Mouse (Mus musculus): ENCODE data around the gene Tanc1. TPM values are rescaled to one million over a fixed set of nuclear protein-coding genes. Genes with fewer than 3 reads are reported as not detected.

Gene Tanc1
- polyA plus RNA-seq, 2 experiments = 1.1 to 1.3 TPM

DNA sequence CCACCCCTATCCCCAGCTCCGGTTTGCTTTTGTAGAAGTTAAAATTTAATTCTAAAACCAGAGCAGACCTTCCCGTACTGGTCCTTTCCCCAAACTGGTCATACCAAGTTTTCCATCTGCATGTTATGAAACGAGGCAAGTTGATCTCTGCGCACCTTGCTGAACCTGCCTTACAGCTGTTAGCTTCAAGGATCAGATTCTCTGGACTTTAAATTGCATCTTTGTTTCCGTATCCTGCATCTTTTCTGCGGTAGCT is 172.7 kb downstream of the Tanc1 start:
- Histone ChIP-seq H3K36me3 (replicated peaks; ENCODE audit: control insufficient read depth, insufficient read depth, low read depth) (no peaks in the 10 kb centered on the region), H3K4me2 (ENCODE audit: low read depth) (no peak overlapping the region), H3K9ac (replicated peaks) (no peak overlapping the region), H3K4me1 (replicated peaks; ENCODE audit: control insufficient read depth in 2 of 2, insufficient read depth in 2 of 2, low read length in 1 of 2) (peaks cover 0 to 2% of the 10 kb centered on the region in 2 experiments; a peak in 1 of 4 replicates), H3K27ac (no peak overlapping the region), H3K9me3 (ENCODE audit: control insufficient read depth, low read length) (no peaks in the 10 kb centered on the region), H3K27me3 (ENCODE audit: control insufficient read depth, insufficient read depth, low read length) (no peaks in the 10 kb centered on the region), H3K4me3 (ENCODE audit: insufficient read depth in 1 of 2, low read depth in 2 of 2, low read length in 2 of 2) (no peak overlapping the region)
- no peak for ATAC-seq (ENCODE audit: insufficient read depth)
- TF ChIP-seq CTCF (IDR thresholded peaks at IDR 0.05; ENCODE audit: low read depth) = no peak
- no peak for TF ChIP-seq EP300 (IDR thresholded peaks at IDR 0.05; ENCODE audit: low read depth)
- no peak for DNase-seq (ENCODE audit: low read depth in 3 of 3, low spot score in 3 of 3)
- WGBS (ENCODE audit: insufficient replicate concordance) = 72% methylated on average over 6 of the region's 6 CpGs

DNA sequence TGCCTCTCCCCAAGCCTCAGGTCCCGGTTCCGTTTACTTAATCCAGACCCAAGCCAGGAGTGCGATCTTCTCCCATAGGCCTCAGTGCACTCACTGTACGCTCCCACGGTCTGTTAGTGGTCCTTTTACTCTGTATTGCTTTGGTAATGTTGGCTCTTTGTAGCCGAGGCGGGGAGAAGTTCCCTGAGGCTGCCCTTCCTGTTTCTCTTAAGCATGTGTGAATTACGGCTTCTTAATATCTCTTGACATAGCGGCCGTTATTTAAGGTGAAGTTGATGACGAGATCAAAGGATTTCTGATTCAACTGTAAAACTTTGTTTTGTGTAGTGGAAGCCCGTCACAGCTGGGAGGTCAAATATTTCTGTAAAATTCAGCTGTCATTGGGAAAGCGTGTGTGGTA is 173.8 kb downstream of the Tanc1 start:
- no peak for DNase-seq (ENCODE audit: low read depth in 3 of 3, low spot score in 3 of 3)

DNA sequence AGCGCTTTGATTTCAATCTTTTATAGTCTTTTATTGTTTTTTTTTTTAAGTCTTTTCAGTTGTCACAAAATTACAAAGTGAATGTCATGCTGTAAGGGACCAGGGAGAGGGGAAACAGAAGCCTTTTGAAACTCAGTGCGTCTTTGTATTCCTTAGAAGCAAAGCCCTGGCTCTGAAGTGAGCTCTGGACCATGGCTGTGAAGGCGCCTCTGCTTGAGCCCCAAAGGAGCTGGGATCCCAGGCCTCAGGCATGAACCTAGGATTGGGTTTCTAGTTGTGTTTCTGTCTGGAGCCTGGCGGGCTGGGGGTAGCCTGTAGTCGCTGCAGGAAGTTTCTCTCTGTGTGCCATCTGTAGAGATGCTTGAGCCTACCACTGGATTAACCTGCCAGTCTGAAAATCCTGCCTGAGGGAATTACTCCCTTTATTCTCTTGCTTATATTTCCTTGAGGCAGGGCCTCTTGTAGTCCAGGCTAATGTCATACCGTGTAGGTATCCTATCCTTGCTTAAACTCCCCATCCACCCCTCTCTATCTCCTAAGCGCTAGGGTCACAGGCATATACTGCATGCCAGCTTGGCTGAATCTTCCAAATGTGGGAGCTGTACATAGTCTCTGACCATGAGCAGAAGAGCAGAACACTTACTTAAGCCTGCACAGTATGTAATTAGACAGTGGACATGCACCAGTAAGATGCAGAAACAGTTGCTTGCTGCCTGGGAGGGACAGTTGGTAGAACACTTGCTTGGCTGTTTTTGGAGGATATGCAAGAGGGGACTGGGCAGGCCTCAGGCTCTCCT is 177.1 kb downstream of the Tanc1 start:
- no peak for ATAC-seq (ENCODE audit: insufficient read depth)
- no peak for DNase-seq (ENCODE audit: low read depth in 3 of 3, low spot score in 3 of 3)
- H3K4me2 ChIP-seq (ENCODE audit: low read depth) = no peak overlapping the region
- H3K4me3 ChIP-seq (ENCODE audit: insufficient read depth in 1 of 2, low read depth in 2 of 2, low read length in 2 of 2) = no peak overlapping the region
- no peaks in the 10 kb centered on the region for H3K36me3 ChIP-seq (replicated peaks; ENCODE audit: control insufficient read depth, insufficient read depth, low read depth)
- H3K9ac ChIP-seq (replicated peaks) = no peak overlapping the region
- peaks cover 0 to 4% of the 10 kb centered on the region in 2 experiments; a peak in 2 of 4 replicates for H3K4me1 ChIP-seq (replicated peaks; ENCODE audit: control insufficient read depth in 2 of 2, insufficient read depth in 2 of 2, low read length in 1 of 2)
- no peaks in the 10 kb centered on the region for H3K9me3 ChIP-seq (ENCODE audit: control insufficient read depth, low read length)
- no peak for TF ChIP-seq CTCF (IDR thresholded peaks at IDR 0.05; ENCODE audit: low read depth)
- no peak for TF ChIP-seq EP300 (IDR thresholded peaks at IDR 0.05; ENCODE audit: low read depth)
- WGBS (ENCODE audit: insufficient replicate concordance) = 70% methylated on average over 7 of the region's 7 CpGs
- H3K27me3 ChIP-seq (ENCODE audit: control insufficient read depth, insufficient read depth, low read length) = no peaks in the 10 kb centered on the region
- H3K27ac ChIP-seq = no peak overlapping the region

More for the DNA sequence above, 173.8 kb downstream of the Tanc1 start:
- no peak overlapping the region for H3K4me2 ChIP-seq (ENCODE audit: low read depth)
- no peaks in the 10 kb centered on the region for H3K9me3 ChIP-seq (ENCODE audit: control insufficient read depth, low read length)
- TF ChIP-seq CTCF (IDR thresholded peaks at IDR 0.05; ENCODE audit: low read depth) (no peak), EP300 (IDR thresholded peaks at IDR 0.05; ENCODE audit: low read depth) (no peak)
- H3K9ac ChIP-seq (replicated peaks) = no peak overlapping the region
- H3K4me1 ChIP-seq (replicated peaks; ENCODE audit: control insufficient read depth in 2 of 2, insufficient read depth in 2 of 2, low read length in 1 of 2) = peaks cover 0 to 2% of the 10 kb centered on the region in 2 experiments; a peak in 1 of 4 replicates
- H3K27ac ChIP-seq = no peak overlapping the region
- no peak overlapping the region for H3K4me3 ChIP-seq (ENCODE audit: insufficient read depth in 1 of 2, low read depth in 2 of 2, low read length in 2 of 2)
- H3K27me3 ChIP-seq (ENCODE audit: control insufficient read depth, insufficient read depth, low read length) = no peaks in the 10 kb centered on the region
- WGBS (ENCODE audit: insufficient replicate concordance) = 67% methylated on average over 13 of the region's 13 CpGs
- no peaks in the 10 kb centered on the region for H3K36me3 ChIP-seq (replicated peaks; ENCODE audit: control insufficient read depth, insufficient read depth, low read depth)
- ATAC-seq (ENCODE audit: insufficient read depth) = no peak

DNA sequence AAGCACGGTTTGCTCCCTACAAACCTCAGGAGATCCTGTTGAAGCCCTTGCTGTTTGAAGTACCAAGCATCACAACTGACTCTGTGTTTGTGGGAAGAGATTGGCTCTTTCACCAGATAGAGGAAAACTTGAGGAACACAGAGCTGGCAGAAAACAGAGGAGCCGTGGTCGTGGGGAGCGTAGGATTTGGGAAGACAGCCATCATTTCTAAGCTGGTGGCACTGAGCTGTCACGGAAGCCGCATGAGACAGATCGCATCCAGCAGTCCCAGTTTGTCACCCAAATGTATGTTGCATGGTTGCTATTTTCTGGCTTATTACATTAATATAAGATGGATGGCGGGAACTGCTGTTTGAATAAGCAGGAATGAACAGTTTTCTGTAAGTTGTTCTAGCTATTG is 179.8 kb downstream of the Tanc1 start:
- TF ChIP-seq EP300 (IDR thresholded peaks at IDR 0.05; ENCODE audit: low read depth) = no peak
- no peak for TF ChIP-seq CTCF (IDR thresholded peaks at IDR 0.05; ENCODE audit: low read depth)
- ATAC-seq (ENCODE audit: insufficient read depth) = no peak
- Histone ChIP-seq H3K27ac (no peak overlapping the region), H3K9ac (replicated peaks) (no peak overlapping the region), H3K4me1 (replicated peaks; ENCODE audit: control insufficient read depth in 2 of 2, insufficient read depth in 2 of 2, low read length in 1 of 2) (peaks cover 0 to 4% of the 10 kb centered on the region in 2 experiments; a peak in 2 of 4 replicates), H3K4me3 (ENCODE audit: insufficient read depth in 1 of 2, low read depth in 2 of 2, low read length in 2 of 2) (no peak overlapping the region), H3K9me3 (ENCODE audit: control insufficient read depth, low read length) (no peaks in the 10 kb centered on the region), H3K27me3 (ENCODE audit: control insufficient read depth, insufficient read depth, low read length) (no peaks in the 10 kb centered on the region), H3K4me2 (ENCODE audit: low read depth) (no peak overlapping the region), H3K36me3 (replicated peaks; ENCODE audit: control insufficient read depth, insufficient read depth, low read depth) (no peaks in the 10 kb centered on the region)
- DNase-seq (ENCODE audit: low read depth in 3 of 3, low spot score in 3 of 3) = no peak
- WGBS (ENCODE audit: insufficient replicate concordance) = 78% methylated on average over 8 of the region's 8 CpGs

DNA sequence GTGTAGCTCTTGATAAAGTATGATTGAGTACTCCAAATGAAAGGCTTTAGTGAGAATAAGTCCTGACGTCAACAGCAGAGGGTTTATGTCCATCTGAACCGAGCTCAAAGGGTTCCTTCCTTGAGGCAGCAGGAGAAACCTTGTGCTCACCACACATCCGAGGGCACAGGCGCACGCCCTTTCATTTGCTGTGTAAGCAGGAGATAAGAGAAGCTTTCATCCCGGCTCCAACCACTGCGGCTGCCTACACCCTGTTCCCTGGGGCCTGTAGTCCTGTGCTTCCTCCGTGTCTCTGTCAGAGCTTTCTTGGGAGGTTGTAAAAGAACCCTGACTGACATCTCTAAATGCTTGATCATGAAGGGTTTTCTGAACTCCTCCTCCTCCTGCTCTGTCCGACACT is 181.5 kb downstream of the Tanc1 start:
- no peak overlapping the region for H3K4me3 ChIP-seq (ENCODE audit: insufficient read depth in 1 of 2, low read depth in 2 of 2, low read length in 2 of 2)
- H3K4me2 ChIP-seq (ENCODE audit: low read depth) = no peak overlapping the region
- no peak overlapping the region for H3K9ac ChIP-seq (replicated peaks)
- no peaks in the 10 kb centered on the region for H3K27me3 ChIP-seq (ENCODE audit: control insufficient read depth, insufficient read depth, low read length)
- H3K36me3 ChIP-seq (replicated peaks; ENCODE audit: control insufficient read depth, insufficient read depth, low read depth) = no peaks in the 10 kb centered on the region
- peaks cover 0 to 4% of the 10 kb centered on the region in 2 experiments; a peak in 2 of 4 replicates for H3K4me1 ChIP-seq (replicated peaks; ENCODE audit: control insufficient read depth in 2 of 2, insufficient read depth in 2 of 2, low read length in 1 of 2)
- 9% methylated on average over 9 of the region's 9 CpGs for WGBS (ENCODE audit: insufficient replicate concordance)
- H3K27ac ChIP-seq = no peak overlapping the region
- no peak for DNase-seq (ENCODE audit: low read depth in 3 of 3, low spot score in 3 of 3)
- ATAC-seq (ENCODE audit: insufficient read depth) = peak; percentile 53; the same call in 1 of the 2 replicates
- H3K9me3 ChIP-seq (ENCODE audit: control insufficient read depth, low read length) = no peaks in the 10 kb centered on the region
- TF ChIP-seq EP300 (IDR thresholded peaks at IDR 0.05; ENCODE audit: low read depth) = no peak
- no peak for TF ChIP-seq CTCF (IDR thresholded peaks at IDR 0.05; ENCODE audit: low read depth)
